In genomic region chr3:84258518-84259031, GRCm38 (mm10) we compare ENCODE assay signal across 8 mouse cellular contexts. TPM values are rescaled to one million over a fixed set of nuclear protein-coding genes. Genes with fewer than 3 reads are reported as not detected.
DNase-seq lines count a peak whose midpoint lies in the region; ATAC-seq and TF ChIP-seq lines count a peak whose summit lies in the region.

No protein-coding gene starts in this region.

- WGBS in heart, embryonic 15.5 days: 14% methylated on average over 13 of the region's 13 CpGs
- WGBS in intestine, postnatal 0 days: 9% methylated on average over 13 of the region's 13 CpGs
- WGBS in neural tube, embryonic 12.5 days: 6% methylated on average over 13 of the region's 13 CpGs

- H3K27ac ChIP-seq in heart, embryonic 15.5 days: no peak overlapping the region
- peak overlapping the region; percentile 80; the same call in 1 of the 2 replicates for H3K27ac ChIP-seq in intestine, postnatal 0 days (ENCODE audit: low read depth, low read length)
- H3K27ac ChIP-seq in neural tube, embryonic 12.5 days: no peak overlapping the region

- no peak for ATAC-seq in heart, embryonic 15.5 days (replicated peaks; ENCODE audit: insufficient number of reproducible peaks, insufficient read depth, low FRiP score, low read depth)
- ATAC-seq in intestine, postnatal 0 days: no peak
- ATAC-seq in neural tube, embryonic 12.5 days (ENCODE audit: low FRiP score, low read depth): no peak

- peak overlapping the region; percentile 63 for H3K4me3 ChIP-seq in heart, embryonic 15.5 days
- peak overlapping the region; percentile 63 for H3K4me3 ChIP-seq in intestine, postnatal 0 days (ENCODE audit: low read depth, low read length)
- peak overlapping the region; percentile 77 for H3K4me3 ChIP-seq in neural tube, embryonic 12.5 days

- H3K36me3 ChIP-seq in heart, embryonic 15.5 days: no peaks in the 10 kb centered on the region
- no peaks in the 10 kb centered on the region for H3K36me3 ChIP-seq in intestine, postnatal 0 days (ENCODE audit: control insufficient read depth, insufficient read depth)
- H3K36me3 ChIP-seq in neural tube, embryonic 12.5 days: no peaks in the 10 kb centered on the region

- TF ChIP-seq CTCF in intestine, postnatal 0 days (IDR thresholded peaks at IDR 0.05; ENCODE audit: low read depth): no peak

- peaks cover 9% of the 10 kb centered on the region for H3K4me1 ChIP-seq in heart, embryonic 15.5 days (replicated peaks)
- peaks cover 6% of the 10 kb centered on the region; the same call in 1 of the 2 replicates for H3K4me1 ChIP-seq in intestine, postnatal 0 days (replicated peaks; ENCODE audit: control insufficient read depth, insufficient read depth, low read length)
- peaks cover 74% of the 10 kb centered on the region for H3K4me1 ChIP-seq in neural tube, embryonic 12.5 days

- no peaks in the 10 kb centered on the region for H3K9me3 ChIP-seq in heart, embryonic 15.5 days (replicated peaks)
- H3K9me3 ChIP-seq in intestine, postnatal 0 days (ENCODE audit: control insufficient read depth): no peaks in the 10 kb centered on the region
- no peaks in the 10 kb centered on the region for H3K9me3 ChIP-seq in neural tube, embryonic 12.5 days

- peak overlapping the region; percentile 92 for H3K4me2 ChIP-seq in heart, embryonic 15.5 days
- H3K4me2 ChIP-seq in intestine, postnatal 0 days (replicated peaks; ENCODE audit: low read depth): peak overlapping the region; percentile 97
- H3K4me2 ChIP-seq in neural tube, embryonic 12.5 days (replicated peaks): peak overlapping the region; percentile 94

- H3K27me3 ChIP-seq in heart, embryonic 15.5 days: peaks cover 14% of the 10 kb centered on the region; the same call in 1 of the 2 replicates
- H3K27me3 ChIP-seq in intestine, postnatal 0 days (replicated peaks; ENCODE audit: control insufficient read depth, insufficient read depth, low read length): no peaks in the 10 kb centered on the region
- no peaks in the 10 kb centered on the region for H3K27me3 ChIP-seq in neural tube, embryonic 12.5 days (replicated peaks)

- DNase-seq in heart, adult 8-10 months (ENCODE audit: low spot score): no peak
- DNase-seq in embryo, embryonic 9.5 days (ENCODE audit: extremely low spot score): peak; percentile 28
- DNase-seq in layer of hippocampus, adult 11-12 months (ENCODE audit: low spot score): no peak
- no peak for DNase-seq in left cerebral cortex, adult 11 months (ENCODE audit: low spot score)
- no peak for DNase-seq in left cerebral cortex, adult 8-10 months (ENCODE audit: low spot score in 2 of 2)

- H3K9ac ChIP-seq in heart, embryonic 15.5 days: no peak overlapping the region
- peak overlapping the region; percentile 66; the same call in 1 of the 2 replicates for H3K9ac ChIP-seq in intestine, postnatal 0 days (ENCODE audit: low read depth, low read length)
- H3K9ac ChIP-seq in neural tube, embryonic 12.5 days: peak overlapping the region; percentile 95

RNA-seq across cellular contexts. Expression of gene Trim2, which starts 48.1 kb away (rescaled TPM):
- polyA plus RNA-seq in heart, embryonic 15.5 days (2015; fragmentation: Nextera tagmentation; extraction: Ambion mirVana): 7.9 and 11.9 TPM in 2 replicates
- 1 to 10 TPM; 4.9 to 8.2 (median 6.7) TPM for total RNA-seq in heart, adult 8-10 months (2022)
- 21.2 and 22.5 TPM in 2 replicates for polyA plus RNA-seq in intestine, postnatal 0 days (2015; fragmentation: Nextera tagmentation; extraction: Ambion mirVana)
- 132 and 151 TPM in 2 replicates for polyA plus RNA-seq in neural tube, embryonic 12.5 days (2016; fragmentation: Nextera tagmentation; extraction: Ambion mirVana)
- total RNA-seq in left cerebral cortex, adult 8-10 months (2022): 100 to 1,000 TPM; 252 to 273 (median 260) TPM
